Mouse (Mus musculus) testis, adult 2 months (tissue): ENCODE measurements around the gene Gm10282.

ENCODE experiments used
- CTCF ChIP-seq: fragments of 200-500 bp; IDR thresholded peaks from 2 replicates; pipeline ENCODE4 v1.5.1; 2012; ENCODE audit warnings: low read depth, mild to moderate bottlenecking, inconsistent platforms, low read length, moderate library complexity; ENCODE audit not compliant: control insufficient read depth, insufficient read depth, insufficient replicate concordance
- POLR2A ChIP-seq: fragments of 200-500 bp; IDR thresholded peaks from 2 replicates; pipeline ENCODE4 v1.6.1; 2012; ENCODE audit warnings: low read depth, mild to moderate bottlenecking, inconsistent platforms, low read length, moderate library complexity; ENCODE audit not compliant: control insufficient read depth

- no peak for TF ChIP-seq CTCF
- no peak for TF ChIP-seq POLR2A
Observed at GRCm38 (mm10) chr8:72296561-72296960, 8.5 kb downstream of the Gm10282 start.
